Mouse (Mus musculus) hindbrain, embryonic 13.5 days (tissue): ENCODE measurements at regions not wholly inside any gene's neighbourhood (a gene's known extent, or its start where the extent isn't known, plus 50 kb on each side); places are given as distances from the start of the nearest gene placed in this dataset.
A peak's percentile ranks its signal among the peaks of the same experiment; 100 is the strongest.

Experiments used
- ATAC-seq: fragments of 200-750 bp; cut with Nextera tagmentation; 2 replicates; pipeline ENCODE4 v1.8.0; 2017; ENCODE audit warnings: moderate TSS enrichment; ENCODE audit not compliant: low FRiP score
- H3K27ac ChIP-seq: fragments of 300-500 bp; sonication (generic); 2 replicates; pipeline ENCODE4 v1.5.1; 2015; ENCODE audit warnings: inconsistent platforms, mild to moderate bottlenecking, moderate library complexity
- H3K27me3 ChIP-seq: fragments of 300-500 bp; sonication (generic); 2 replicates; pipeline ENCODE4 v1.6.1; 2015; ENCODE audit warnings: mild to moderate bottlenecking, inconsistent platforms
- H3K36me3 ChIP-seq: fragments of 300-500 bp; sonication (generic); 2 replicates; pipeline ENCODE4 v1.6.1; 2015; ENCODE audit warnings: mild to moderate bottlenecking, inconsistent platforms
- H3K4me1 ChIP-seq: fragments of 300-500 bp; sonication (generic); replicated peaks from 2 replicates; pipeline ENCODE4 v1.6.1; 2015; ENCODE audit warnings: inconsistent platforms
- H3K4me2 ChIP-seq: fragments of 300-500 bp; sonication (generic); 2 replicates; pipeline ENCODE4 v1.6.1; 2015; ENCODE audit warnings: inconsistent platforms, mild to moderate bottlenecking, moderate library complexity
- H3K4me3 ChIP-seq: fragments of 300-500 bp; sonication (generic); 2 replicates; pipeline ENCODE4 v1.5.1; 2015; ENCODE audit warnings: mild to moderate bottlenecking, inconsistent platforms
- H3K9ac ChIP-seq: fragments of 300-500 bp; sonication (generic); 2 replicates; pipeline ENCODE4 v1.6.1; 2015; ENCODE audit warnings: mild to moderate bottlenecking, inconsistent platforms
- H3K9me3 ChIP-seq: fragments of 300-500 bp; sonication (generic); 2 replicates; pipeline ENCODE4 v1.6.1; 2016; ENCODE audit warnings: inconsistent platforms
- WGBS: fragments of 180-500 bp; shearing (Covaris S2); methylation state at CpG from one replicate; pipeline ENCODE4 v1.1.7; 2015; 5-methylcytosine and 5-hydroxymethylcytosine counted together

GRCm38 (mm10) chr7:31208237-31209054 lies 52.8 kb upstream of the Gramd1a start:
- Histone ChIP-seq H3K4me3 (peak overlapping the region; percentile 59), H3K4me2 (peak overlapping the region; percentile 71), H3K36me3 (peaks cover 18% of the 10 kb centered on the region), H3K9me3 (peaks cover 3% of the 10 kb centered on the region; the same call in 1 of the 2 replicates), H3K4me1 (peaks cover 11% of the 10 kb centered on the region), H3K27ac (peak overlapping the region; percentile 67), H3K27me3 (no peaks in the 10 kb centered on the region), H3K9ac (peak overlapping the region; percentile 81)
- 35% methylated on average over 34 of the region's 34 CpGs for WGBS
- peak; percentile 87 for ATAC-seq

- H3K27ac ChIP-seq: no peak overlapping the region
- 69% methylated on average over 13 of the region's 13 CpGs for WGBS
- peaks cover 1% of the 10 kb centered on the region; the same call in 1 of the 2 replicates for H3K9me3 ChIP-seq
- H3K4me3 ChIP-seq: peak overlapping the region; percentile 59
- peaks cover 18% of the 10 kb centered on the region for H3K36me3 ChIP-seq
- ATAC-seq: peak; percentile 49
- H3K27me3 ChIP-seq: no peaks in the 10 kb centered on the region
- no peak overlapping the region for H3K9ac ChIP-seq
- peak overlapping the region; percentile 71 for H3K4me2 ChIP-seq
- peaks cover 11% of the 10 kb centered on the region for H3K4me1 ChIP-seq
These were observed 52.0 kb upstream of the Gramd1a start for GRCm38 (mm10) chr7:31207563-31208236.
